Mouse (Mus musculus) liver, embryonic 14.5 days (tissue): ENCODE measurements at regions not wholly inside any gene's neighbourhood (a gene's known extent, or its start where the extent isn't known, plus 50 kb on each side); places are given as distances from the start of the nearest gene placed in this dataset.

Experiments used
- CTCF ChIP-seq: IDR thresholded peaks from 2 replicates; pipeline ENCODE4 v1.5.1; 2016; ENCODE audit warnings: antibody characterized with exemption, low read depth, control low read depth
- EP300 ChIP-seq: IDR thresholded peaks from 2 replicates; pipeline ENCODE4 v1.6.1; 2016; ENCODE audit warnings: antibody characterized with exemption, low read depth

DNA sequence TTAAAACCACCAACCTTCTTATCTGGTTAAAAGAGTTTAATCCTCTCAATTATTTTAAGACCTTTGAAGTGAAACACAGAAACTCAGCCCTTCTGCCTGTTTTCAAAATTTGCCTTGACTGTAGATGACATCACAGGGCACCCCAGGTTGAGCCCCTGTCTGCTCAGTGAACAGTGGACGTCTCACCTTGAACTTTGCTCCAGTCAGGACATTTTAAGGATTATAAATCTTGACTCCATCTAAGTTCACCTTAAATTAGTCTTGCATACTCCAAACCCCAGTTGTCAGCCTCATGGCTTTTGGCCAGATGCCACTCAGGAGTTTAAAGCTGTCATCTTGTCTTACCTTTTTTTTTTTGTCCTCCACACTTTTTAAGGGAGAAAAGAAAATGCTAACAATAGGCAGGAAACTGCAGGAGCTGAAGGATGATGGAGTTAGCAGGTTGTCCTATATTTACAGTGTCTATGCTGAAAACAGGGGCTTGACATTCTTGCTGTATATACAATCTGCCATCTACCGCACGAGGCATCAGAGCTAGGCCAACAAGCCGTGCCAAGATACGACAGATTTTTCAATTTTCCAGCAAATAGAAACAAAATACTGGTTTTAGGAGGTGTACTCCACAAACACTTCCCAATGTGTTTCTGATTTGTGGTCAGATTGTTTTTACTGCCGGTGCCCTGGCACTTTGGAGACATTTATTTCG is 195.4 kb downstream of the Tfec start:
- TF ChIP-seq CTCF, result no peak
- TF ChIP-seq EP300, result no peak
